Mouse (Mus musculus) frontal cortex, postnatal 25 days (tissue): ENCODE measurements at regions not wholly inside any gene's neighbourhood (a gene's known extent, or its start where the extent isn't known, plus 50 kb on each side); places are given as distances from the start of the nearest gene placed in this dataset.
A peak's percentile ranks its signal among the peaks of the same experiment; 100 is the strongest.

Experiments
- DNase-seq, 2 experiments: peaks; one replicate each; pipeline ENCODE4 v3.0.0; 2022; ENCODE audit warnings: low spot score in 2 of 2

DNA sequence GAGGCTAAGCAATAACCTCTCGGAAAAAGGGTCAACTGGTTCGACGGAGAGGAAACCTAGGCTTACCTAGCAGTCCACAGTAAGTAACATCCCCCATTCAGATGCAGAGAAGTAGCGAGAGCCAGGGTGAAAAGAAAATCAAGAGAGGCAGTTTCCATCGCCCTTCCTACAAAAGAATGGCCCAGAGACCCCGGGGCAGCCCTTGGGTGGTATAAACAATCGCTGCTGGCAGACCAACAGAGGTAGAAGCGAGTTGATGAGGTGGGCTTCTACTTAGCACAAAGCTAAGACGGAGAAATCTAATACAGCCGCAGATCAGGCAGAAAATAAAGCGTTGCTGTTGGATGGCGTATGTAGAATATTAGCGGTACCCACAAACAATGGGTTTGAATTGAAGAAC lies 57.8 kb upstream of the Arl15 start:
- no peak for DNase-seq

DNA sequence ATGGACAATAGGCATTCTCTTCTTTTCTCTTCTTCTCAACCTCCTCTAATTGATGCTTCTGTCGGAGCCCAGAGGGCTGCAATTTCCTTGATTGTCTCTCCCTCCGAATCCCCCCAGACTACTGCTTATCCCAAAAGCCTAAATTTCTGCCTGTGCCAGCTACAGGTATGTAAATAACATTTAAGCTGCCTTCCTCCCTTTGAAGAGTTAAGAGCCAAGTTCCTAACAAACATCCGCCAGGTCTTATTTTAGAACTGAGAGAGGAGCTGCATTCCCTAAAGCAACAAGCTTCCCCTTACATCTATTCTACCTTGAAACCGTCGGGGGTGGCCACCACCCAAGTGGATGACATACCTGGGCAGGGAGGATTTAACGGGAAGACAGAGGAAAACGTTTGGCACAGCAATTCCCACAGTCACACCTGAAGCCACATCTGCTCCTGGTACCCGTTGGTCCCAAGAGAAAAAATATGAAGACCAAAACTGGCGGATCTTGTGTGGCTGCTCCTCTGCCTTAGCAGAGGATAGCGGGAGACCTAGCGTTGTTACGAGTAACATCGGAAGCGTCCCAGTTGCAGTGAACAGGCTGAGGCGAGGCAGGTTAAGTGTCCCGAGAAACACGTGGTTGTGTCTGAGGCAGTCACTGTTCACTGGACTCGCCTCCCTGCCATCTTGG lies 58.6 kb upstream of the Arl15 start:
- no peak for DNase-seq

- peak in 1 of 2 experiments; percentile 18 for DNase-seq
These were observed 60.0 kb upstream of the Arl15 start for GRCm38 (mm10) chr13:113734134-113734794.

DNA sequence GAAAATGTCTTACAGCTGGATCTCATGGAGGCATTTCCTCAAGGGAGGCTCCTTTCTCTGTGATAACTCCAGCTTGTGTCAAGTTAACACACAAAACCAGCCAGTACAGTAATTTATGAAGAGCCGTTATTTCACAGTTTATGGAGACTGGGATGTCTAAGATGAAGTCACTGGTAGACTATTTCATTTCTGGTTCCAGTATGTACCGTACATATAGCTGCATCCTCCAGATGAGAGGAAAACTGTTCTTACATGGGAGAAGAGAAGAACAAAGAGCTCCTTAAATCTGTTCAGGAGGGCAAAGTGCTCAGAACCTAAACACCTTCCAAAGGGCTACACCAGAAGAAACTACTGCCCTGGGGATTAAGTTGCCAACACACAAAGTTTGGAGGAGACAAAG lies 60.6 kb upstream of the Arl15 start:
- DNase-seq, result no peak

DNA sequence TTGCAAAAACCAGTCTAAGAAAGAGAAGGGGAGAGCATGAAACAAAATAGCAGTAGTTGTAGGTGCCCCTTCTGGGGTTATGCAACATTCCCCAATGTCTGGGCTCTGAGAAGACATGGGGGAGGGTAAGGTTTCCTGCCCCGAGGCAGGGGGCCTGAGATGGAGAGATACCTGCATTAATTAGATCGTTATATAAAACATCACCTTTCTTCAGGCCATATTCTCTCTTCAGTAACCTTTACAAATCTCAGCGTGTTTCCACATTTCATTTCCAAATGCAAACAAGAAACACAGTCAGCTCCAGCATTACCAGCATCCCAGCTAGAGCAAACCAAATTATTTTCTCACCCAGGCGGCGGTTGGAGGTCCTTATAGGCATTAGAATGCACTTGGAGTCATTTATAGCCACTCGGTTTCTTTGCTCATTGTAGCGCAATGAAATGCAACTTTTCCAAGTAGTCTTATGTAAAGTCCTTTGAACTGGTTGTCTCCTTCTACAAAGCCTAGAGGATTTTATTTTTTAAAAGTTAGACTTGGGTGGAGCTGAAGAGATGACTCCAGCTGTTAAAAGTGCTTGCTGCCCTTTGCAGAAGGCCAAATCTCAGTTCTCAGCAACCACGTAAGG lies 63.4 kb upstream of the Arl15 start:
- no peak for DNase-seq

DNA sequence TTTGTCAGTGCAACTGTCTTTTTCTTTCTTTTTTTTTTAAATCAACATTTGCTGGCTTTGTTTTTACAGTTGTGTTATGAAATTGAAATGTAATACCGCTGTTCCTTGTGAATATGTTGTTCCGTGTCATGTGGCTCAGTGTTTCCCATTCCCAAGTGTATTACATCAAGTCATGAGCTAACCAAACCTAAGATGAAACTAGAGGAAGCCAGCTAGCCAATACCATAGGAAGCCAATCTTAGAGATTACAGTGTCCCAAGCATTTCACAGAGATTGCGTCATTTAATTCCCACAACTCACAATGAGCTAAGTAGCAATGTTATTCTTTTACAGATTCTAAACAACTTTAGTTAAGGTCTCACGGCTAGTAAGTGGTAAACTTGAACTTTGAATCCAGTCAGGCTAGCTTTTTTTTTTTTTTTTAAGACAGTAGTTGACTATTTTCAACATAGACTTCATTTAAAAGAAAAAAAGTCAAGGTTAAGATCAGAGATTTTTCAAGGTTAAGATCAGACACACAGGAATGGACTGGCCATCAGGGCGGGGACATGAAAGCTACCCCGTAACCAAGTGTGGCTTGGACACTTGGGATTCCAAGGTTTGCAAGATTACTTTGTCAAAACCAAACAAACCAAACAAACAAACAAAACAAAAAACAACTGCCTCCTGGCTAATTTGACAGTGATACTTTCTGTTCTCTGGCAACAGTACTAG lies 64.1 kb upstream of the Arl15 start:
- DNase-seq, result no peak

DNA sequence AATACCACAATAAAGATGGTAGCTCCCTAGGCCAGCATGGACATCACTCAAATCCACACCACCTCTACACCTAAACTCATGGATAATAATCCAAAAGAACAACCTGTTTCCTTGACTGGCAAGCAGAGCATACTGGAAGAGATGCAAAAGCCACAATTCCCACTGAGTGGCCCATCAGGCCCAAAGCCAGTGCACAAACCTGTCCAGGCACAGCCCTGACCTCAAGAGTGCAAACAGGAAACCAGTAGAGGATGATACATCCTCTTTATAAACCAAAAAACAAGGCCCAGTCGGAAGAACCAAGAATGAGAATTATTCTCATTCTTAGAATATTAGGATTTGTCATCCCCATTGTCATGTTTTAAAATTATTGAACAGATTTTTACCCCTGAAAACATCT lies 64.7 kb upstream of the Arl15 start:
- no peak for DNase-seq

DNA sequence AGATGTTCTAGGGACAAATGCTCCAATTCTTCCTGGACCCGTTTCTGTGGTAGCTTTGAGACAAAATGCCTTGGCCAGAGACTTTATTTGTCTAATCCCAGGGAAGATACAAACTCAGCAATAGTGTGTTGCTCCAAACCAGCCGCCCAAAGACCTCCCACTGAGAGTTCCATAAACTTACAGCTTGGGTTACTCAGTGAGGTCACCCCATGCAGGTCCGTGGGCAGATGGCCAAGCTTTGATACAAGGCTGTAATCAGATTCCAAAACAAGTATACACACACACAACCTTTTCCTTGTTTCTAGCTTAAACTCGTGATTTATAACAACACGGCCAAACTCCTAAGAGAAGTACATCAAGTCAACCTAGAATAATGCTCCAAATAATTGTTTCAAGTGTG lies 64.6 kb upstream of the Hspb3 start:
- no peak for DNase-seq

- DNase-seq, result no peak
These were observed 61.7 kb upstream of the Hspb3 start for GRCm38 (mm10) chr13:113724881-113725837.

DNA sequence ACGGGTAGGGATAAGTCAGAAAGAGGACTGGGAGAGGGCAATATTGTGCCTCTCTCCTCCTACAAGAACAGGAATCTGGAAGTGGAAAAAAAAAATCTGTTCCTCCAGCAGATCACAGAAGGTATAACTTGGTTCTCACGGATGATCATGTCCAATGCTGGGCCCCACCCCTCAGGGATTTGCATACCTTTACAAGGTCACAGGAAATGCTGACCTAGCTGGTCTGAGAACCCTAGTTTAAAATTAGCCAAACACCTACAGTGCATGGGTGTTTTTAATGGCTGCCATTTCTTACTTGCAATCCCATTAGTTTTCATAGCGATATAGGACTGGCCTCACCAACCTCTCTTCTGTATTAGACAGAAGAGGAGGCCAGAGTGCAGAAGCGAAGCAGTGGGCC lies 51.8 kb upstream of the Hspb3 start:
- no peak for DNase-seq

DNA sequence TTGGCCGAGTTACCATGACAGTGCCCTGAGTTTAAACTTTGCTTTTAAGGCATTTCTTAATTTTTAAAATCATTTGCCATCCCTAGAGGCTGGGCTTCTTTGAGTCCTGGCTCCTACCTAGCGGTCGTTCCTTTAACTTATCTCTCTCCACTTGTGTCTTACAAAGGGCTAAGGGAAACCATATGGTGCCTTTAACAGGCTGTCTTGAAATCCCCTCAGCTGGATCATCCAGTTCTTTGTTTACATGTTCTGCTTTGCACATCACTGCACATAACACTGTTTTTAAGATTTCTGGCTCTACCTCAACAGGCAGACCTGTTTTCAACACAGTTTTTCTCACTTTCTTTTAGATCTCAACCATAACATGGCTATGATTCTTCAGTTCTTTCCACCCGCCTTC lies 50.4 kb upstream of the Hspb3 start:
- DNase-seq, result no peak
